ENCODE assay signal across 8 mouse cellular contexts in the genomic region with DNA sequence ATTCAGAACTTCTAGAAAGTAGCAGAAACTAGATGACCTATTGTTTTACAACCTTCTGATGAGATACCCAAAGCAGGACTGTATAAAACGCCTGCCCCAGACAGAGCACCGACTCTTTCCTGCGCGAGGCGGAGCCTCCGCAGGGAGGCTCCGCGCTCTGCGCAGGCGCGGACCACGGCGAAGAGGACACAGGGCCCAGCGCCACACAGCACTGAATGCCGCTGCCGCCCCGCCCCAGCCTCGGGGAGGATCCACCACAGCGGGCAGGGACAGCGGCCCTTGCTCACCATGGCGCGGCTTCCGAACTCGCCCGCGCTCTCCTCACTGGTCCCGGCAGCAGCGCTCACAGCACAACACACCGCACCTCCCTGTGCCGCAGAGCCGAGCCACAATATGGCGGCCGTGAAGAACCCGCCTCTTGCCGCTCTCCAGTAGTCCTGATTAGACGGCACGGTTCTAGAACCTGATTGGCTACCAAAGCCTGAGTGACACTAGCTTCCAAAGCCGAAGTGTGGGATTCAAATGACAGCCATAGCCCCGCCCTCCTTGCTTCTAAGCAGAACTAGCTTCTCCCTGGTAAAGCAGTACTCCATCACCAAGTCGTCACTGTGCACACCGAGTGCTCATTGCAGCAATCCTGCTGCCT. TPM values are rescaled to one million over a fixed set of nuclear protein-coding genes. Genes with fewer than 3 reads are reported as not detected.
DNase-seq lines count a peak whose midpoint lies in the region; ATAC-seq and TF ChIP-seq lines count a peak whose summit lies in the region.

A gene (minus strand): TSS at position 384 of the 646 bp plus-strand sequence.

- TF ChIP-seq POLR2A in brain, embryonic 14.5 days (IDR thresholded peaks at IDR 0.05; ENCODE audit: borderline replicate concordance, extremely low read depth, insufficient read depth, insufficient read length, poor library complexity, severe bottlenecking), result peak; percentile 85
- 0 out of 2 replicates have a peak, but pooled peaks have one; percentile 77 for TF ChIP-seq POLR2A in liver, adult 2 months (IDR thresholded peaks at IDR 0.05; ENCODE audit: extremely low read depth, insufficient read depth, low read length)
- peak; percentile 95 for TF ChIP-seq POLR2A in myocyte (IDR thresholded peaks at IDR 0.05; ENCODE audit: insufficient read length, low read depth)

- H3ac ChIP-seq in C2C12 (ENCODE audit: control insufficient read depth, insufficient read length, low read depth) (peak within 1 kb of the TSS; percentile 96), myocyte (ENCODE audit: control insufficient read depth, insufficient read length) (peak within 1 kb of the TSS; percentile 40)

- H3K4me3 ChIP-seq in C2C12 (ENCODE audit: insufficient read depth, poor library complexity, severe bottlenecking), result peak within 1 kb of the TSS; percentile 57
- peak within 1 kb of the TSS; percentile 87 for H3K4me3 ChIP-seq in erythroblast, embryonic 14.5 days (replicated peaks)
- H3K4me3 ChIP-seq in heart, embryonic 11.5 days (ENCODE audit: low read depth, low read length), result peak within 1 kb of the TSS; percentile 85
- H3K4me3 ChIP-seq in kidney, embryonic 16.5 days (ENCODE audit: low read length), result peak within 1 kb of the TSS; percentile 62
- H3K4me3 ChIP-seq in liver, adult 2 months (ENCODE audit: insufficient read depth, low read depth, low read length), result peak within 1 kb of the TSS; percentile 90
- H3K4me3 ChIP-seq in myocyte, result peak within 1 kb of the TSS; percentile 34

- peak within 1 kb of the TSS; percentile 99 for H3K27ac ChIP-seq in heart, embryonic 11.5 days (ENCODE audit: low read depth, low read length)
- H3K27ac ChIP-seq in kidney, embryonic 16.5 days (ENCODE audit: low read length), result peak within 1 kb of the TSS; percentile 98
- peak within 1 kb of the TSS; percentile 89 for H3K27ac ChIP-seq in liver, adult 2 months (replicated peaks; ENCODE audit: insufficient read depth, low read depth, low read length)

- H3K36me3 ChIP-seq in C2C12 (ENCODE audit: control insufficient read depth, insufficient read depth) (peaks cover 14% of the 10 kb centered on the region), myocyte (ENCODE audit: control insufficient read depth, insufficient read depth) (peaks cover 2% of the 10 kb centered on the region)
- H3K36me3 ChIP-seq in erythroblast, embryonic 14.5 days (ENCODE audit: control insufficient read depth), result peaks cover 31% of the 10 kb centered on the region
- H3K36me3 ChIP-seq in heart, embryonic 11.5 days (ENCODE audit: control insufficient read depth, insufficient read depth, low read length), result no peaks in the 10 kb centered on the region
- H3K36me3 ChIP-seq in kidney, embryonic 16.5 days (ENCODE audit: insufficient read depth, low read length), result peaks cover under 1% of the 10 kb centered on the region; the same call in 1 of the 2 replicates
- no peaks in the 10 kb centered on the region; the same call in 1 of the 2 replicates for H3K36me3 ChIP-seq in liver, adult 2 months (ENCODE audit: control insufficient read depth, insufficient read depth, low read length)
- H3K36me3 ChIP-seq in splenic B cell, adult 2 months (ENCODE audit: control insufficient read depth, insufficient read depth, low read length, poor library complexity, severe bottlenecking), result no peaks in the 10 kb centered on the region

- H3K79me3 ChIP-seq in C2C12 (ENCODE audit: low read depth), result peaks cover 38% of the 10 kb centered on the region

- H3K79me2 ChIP-seq in C2C12 (ENCODE audit: control insufficient read depth, insufficient read depth) (peaks cover 48% of the 10 kb centered on the region), myocyte (ENCODE audit: control insufficient read depth, insufficient read depth) (peaks cover 45% of the 10 kb centered on the region)
- H3K79me2 ChIP-seq in liver, adult 2 months (ENCODE audit: control insufficient read depth, insufficient read depth, low read length), result peaks cover 12% of the 10 kb centered on the region; the same call in 1 of the 2 replicates

- H3K9me3 ChIP-seq in erythroblast, embryonic 14.5 days (ENCODE audit: control insufficient read depth, low read length), result no peaks in the 10 kb centered on the region
- no peaks in the 10 kb centered on the region for H3K9me3 ChIP-seq in heart, embryonic 11.5 days (replicated peaks; ENCODE audit: control insufficient read depth, low read length)
- H3K9me3 ChIP-seq in kidney, embryonic 16.5 days (ENCODE audit: low read length), result no peaks in the 10 kb centered on the region

- no peaks in the 10 kb centered on the region for H3K27me3 ChIP-seq in C2C12 (ENCODE audit: control insufficient read depth, insufficient read depth, insufficient read length)
- no peaks in the 10 kb centered on the region for H3K27me3 ChIP-seq in erythroblast, embryonic 14.5 days (ENCODE audit: control insufficient read depth)
- H3K27me3 ChIP-seq in heart, embryonic 11.5 days (ENCODE audit: control insufficient read depth, insufficient read depth, low read length), result no peaks in the 10 kb centered on the region
- H3K27me3 ChIP-seq in kidney, embryonic 16.5 days (ENCODE audit: insufficient read depth, low read length), result no peaks in the 10 kb centered on the region
- no peaks in the 10 kb centered on the region for H3K27me3 ChIP-seq in liver, adult 2 months (ENCODE audit: control insufficient read depth, insufficient read depth, low read length)
- H3K27me3 ChIP-seq in myocyte (ENCODE audit: control insufficient read depth, insufficient read depth, insufficient read length), result no peaks in the 10 kb centered on the region
- H3K27me3 ChIP-seq in splenic B cell, adult 2 months (ENCODE audit: control insufficient read depth, insufficient read depth, low read length, poor library complexity, severe bottlenecking), result no peaks in the 10 kb centered on the region

- H3K4me1 ChIP-seq in erythroblast, embryonic 14.5 days (ENCODE audit: control insufficient read depth), result peaks cover 38% of the 10 kb centered on the region
- H3K4me1 ChIP-seq in heart, embryonic 11.5 days (ENCODE audit: control insufficient read depth, insufficient read depth, low read length), result peaks cover 15% of the 10 kb centered on the region
- peaks cover 26% of the 10 kb centered on the region for H3K4me1 ChIP-seq in kidney, embryonic 16.5 days (ENCODE audit: insufficient read depth, low read length)
- H3K4me1 ChIP-seq in liver, adult 2 months (ENCODE audit: control insufficient read depth, insufficient read depth, low read length), result peaks cover 7% of the 10 kb centered on the region

- H3K9ac ChIP-seq in heart, embryonic 11.5 days (ENCODE audit: low read depth, low read length), result peak within 1 kb of the TSS; percentile 99
- peak within 1 kb of the TSS; percentile 81 for H3K9ac ChIP-seq in kidney, embryonic 16.5 days (replicated peaks; ENCODE audit: low read length)
- peak within 1 kb of the TSS; percentile 99 for H3K9ac ChIP-seq in liver, adult 2 months (ENCODE audit: low read depth, low read length)

- under 1% methylated on average over 41 of the region's 41 CpGs for WGBS in heart, embryonic 11.5 days (ENCODE audit: insufficient replicate concordance)
- WGBS in kidney, embryonic 16.5 days, result under 1% methylated on average over 41 of the region's 41 CpGs
- 1% methylated on average over 41 of the region's 41 CpGs for WGBS in liver, adult 2 months

- ATAC-seq in heart, embryonic 11.5 days (replicated peaks; ENCODE audit: insufficient number of reproducible peaks, low FRiP score, low TSS enrichment), result peak; percentile 98
- ATAC-seq in kidney, embryonic 16.5 days (ENCODE audit: low FRiP score, low TSS enrichment), result peak; percentile 99

- DNase-seq in brain, embryonic 14.5 days (ENCODE audit: low read depth), result peak; percentile 100
- peak; percentile 99 for DNase-seq in liver, adult 2 months (ENCODE audit: extremely low read depth, low read depth, low spot score)
- peak; percentile 98 for DNase-seq in splenic B cell, adult 2 months (ENCODE audit: low read depth, low spot score)

- H3K4me2 ChIP-seq in heart, embryonic 11.5 days, result peak within 1 kb of the TSS; percentile 74
- H3K4me2 ChIP-seq in kidney, embryonic 16.5 days (replicated peaks; ENCODE audit: low read depth, low read length), result peak within 1 kb of the TSS; percentile 81
- H3K4me2 ChIP-seq in myocyte (ENCODE audit: low read depth), result peak within 1 kb of the TSS; percentile 97

- no peak for TF ChIP-seq CTCF in C2C12 (IDR thresholded peaks at IDR 0.05; ENCODE audit: control insufficient read depth, insufficient read depth, insufficient read length)
- no peak for TF ChIP-seq CTCF in brain, embryonic 14.5 days (IDR thresholded peaks at IDR 0.05; ENCODE audit: borderline replicate concordance, extremely low read depth, insufficient read depth, insufficient read length)
- no peak for TF ChIP-seq CTCF in liver, adult 2 months (IDR thresholded peaks at IDR 0.05; ENCODE audit: low read depth, low read length)

TF ChIP-seq in C2C12, 6 proteins besides CTCF, POLR2A, EP300 and RAD21:
- TF ChIP-seq MYOG (IDR thresholded peaks at IDR 0.05; ENCODE audit: control insufficient read depth, extremely low read depth, insufficient read length) (no peak), USF1 (IDR thresholded peaks at IDR 0.05; ENCODE audit: low read depth) (no peak), MYOD1 (IDR thresholded peaks at IDR 0.05; ENCODE audit: control insufficient read depth, insufficient read length, low read depth) (no peak), CEBPB (IDR thresholded peaks at IDR 0.05; ENCODE audit: low read depth) (no peak), FOSL1 (IDR thresholded peaks at IDR 0.05; ENCODE audit: insufficient read depth, low read length, poor library complexity, severe bottlenecking) (no peak), MAX (IDR thresholded peaks at IDR 0.05) (no peak)

TF ChIP-seq in myocyte, 11 proteins besides CTCF, POLR2A, EP300 and RAD21 (continues in another document):
- TF ChIP-seq MYOD1 (IDR thresholded peaks at IDR 0.05; ENCODE audit: control insufficient read depth in 1 of 3, insufficient read length in 2 of 3, low read depth in 2 of 3), result peak in 1 of 3 experiments; percentile 22
- TF ChIP-seq TCF12 (IDR thresholded peaks at IDR 0.05; ENCODE audit: insufficient read depth, poor library complexity, severe bottlenecking), result no peak
- TF ChIP-seq REST (IDR thresholded peaks at IDR 0.05; ENCODE audit: insufficient read depth, insufficient read length), result no peak
- TF ChIP-seq E2F4 (IDR thresholded peaks at IDR 0.05; ENCODE audit: insufficient read depth), result no peak
- TF ChIP-seq USF1 (IDR thresholded peaks at IDR 0.05; ENCODE audit: low read depth), result no peak
- no peak for TF ChIP-seq CEBPB (IDR thresholded peaks at IDR 0.05; ENCODE audit: insufficient read depth, poor library complexity, severe bottlenecking)
- TF ChIP-seq TCF3 (IDR thresholded peaks at IDR 0.05; ENCODE audit: insufficient read length, low read depth), result no peak

RNA-seq across cellular contexts. Expression of the gene that starts here (rescaled TPM):
- polyA plus RNA-seq in C2C12 (2012; fragmentation: generic; extraction: Trizol) (0.28 TPM), myocyte (2012; fragmentation: generic; extraction: Trizol) (0.13 TPM)
- 1.4 and 1.6 TPM in 2 replicates for polyA plus RNA-seq in brain, embryonic 14.5 days (2012; rRNA removed)
- not detected in 2 replicates for polyA plus RNA-seq in erythroblast, embryonic 14.5 days (2012)
- 1.8 TPM in 1 of 2 replicates, not detected in the other for polyA plus RNA-seq in heart, embryonic 11.5 days (2014; fragmentation: Nextera tagmentation; extraction: Ambion mirVana)
- 0.68 and 0.82 TPM in 2 replicates for polyA plus RNA-seq in kidney, embryonic 16.5 days (2015; fragmentation: Nextera tagmentation; extraction: Ambion mirVana)
- total RNA-seq in liver, adult 2 months (2014; rRNA removed), result not detected in 2 replicates
- not detected in 2 replicates for polyA plus RNA-seq in liver, adult 2 months (2012; rRNA removed)

Comparison
In these comparisons a context has a peak if more than half of its experiments do, and no peak if none do; other contexts are left out.
1. Peak in every context shown above with its lines: DNase-seq, ATAC-seq, H3K4me3 ChIP-seq and H3K27ac ChIP-seq.
2. Peak in ATAC-seq, H3K4me3 ChIP-seq, H3K27ac ChIP-seq, H3K9ac ChIP-seq and H3K4me2 ChIP-seq in kidney, embryonic 16.5 days; RNA of the gene not detected or under 1 TPM.
3. Peak in DNase-seq, H3K4me3 ChIP-seq, H3K27ac ChIP-seq and H3K9ac ChIP-seq in liver, adult 2 months; RNA of the gene not detected or under 1 TPM.
4. H3K4me3 ChIP-seq: peak in every context shown above with its lines; median percentile 90 in liver, adult 2 months; 87 in erythroblast, embryonic 14.5 days; 85 in heart, embryonic 11.5 days; 62 in kidney, embryonic 16.5 days; 57 in C2C12; 34 in myocyte.